Mouse (Mus musculus) small intestine, adult 10 weeks (tissue): ENCODE data around the gene Rtp3. TPM values are rescaled to one million over a fixed set of nuclear protein-coding genes. Genes with fewer than 3 reads are reported as not detected.

Source experiments
- polyA plus RNA-seq: library from polyadenylated mRNA; stranded (reverse); fragments of 350-450 nt; fragmentation: Illumina TruSeq; extraction: RNeasy Lipid Tissue Mini Kit (QIAGEN cat#74804); gene quantifications from one replicate; pipeline ENCODE4 v1.2.3, GENCODE M21; 2014; ENCODE audit warnings: low replicate concordance

Gene Rtp3
- 0.37 TPM for polyA plus RNA-seq

GRCm38 (mm10) chr9:110990204-110990603, at the start of gene Rtp3:
Gene Rtp3 (minus strand): TSS chr9:110990583.

GRCm38 (mm10) chr9:111019022-111019421, 28.6 kb upstream of the Rtp3 start, which contains the start of gene Ltf:
Gene Ltf (plus strand): TSS chr9:111019271.

GRCm38 (mm10) chr9:110951397-110951796, 39.0 kb downstream of the Rtp3 start, which contains the start of gene Lrrc2:
Gene Lrrc2 (plus strand): TSS chr9:110951545.

DNA sequence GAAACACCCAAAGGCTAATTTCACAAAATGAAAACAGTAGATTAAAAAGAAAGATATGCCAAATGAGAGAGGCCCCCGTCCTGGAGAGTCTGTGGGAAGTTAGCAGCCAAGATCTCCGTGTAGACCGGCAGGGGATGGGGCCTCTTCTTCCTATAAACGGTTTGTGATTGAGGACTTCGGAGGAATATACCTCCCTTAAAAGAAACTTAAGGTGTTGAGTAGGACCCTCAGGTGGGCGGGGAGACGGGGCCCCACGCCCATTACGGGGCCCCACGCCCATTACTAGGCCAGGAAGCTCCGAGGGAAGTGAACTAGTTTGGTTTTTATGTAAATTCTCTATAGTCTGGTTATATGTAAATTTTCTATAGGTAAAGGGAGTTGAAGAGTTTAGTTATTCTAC, 44.5 kb downstream of the Rtp3 start, which contains the start of gene Tdgf1:
Gene Tdgf1, minus strand, starts transcription at position 233 of the 400 bp plus-strand sequence.

Other genes with a start within 250 kb of the Rtp3 start
- not detected for gene Myl3, start 248.7 kb downstream of the Rtp3 start, polyA plus RNA-seq
- not detected for gene Pth1r, start 243.4 kb downstream of the Rtp3 start, polyA plus RNA-seq
- not detected for gene Prss42, start 192.4 kb downstream of the Rtp3 start, polyA plus RNA-seq
- not detected for gene Prss44, start 176.6 kb downstream of the Rtp3 start, polyA plus RNA-seq
- gene Prss43, start 163.9 kb downstream of the Rtp3 start, polyA plus RNA-seq, result not detected
- not detected for gene Prss45, start 156.0 kb downstream of the Rtp3 start, polyA plus RNA-seq
- not detected for gene Prss46, start 146.1 kb downstream of the Rtp3 start, polyA plus RNA-seq
- gene Prss50, start 132.6 kb downstream of the Rtp3 start, polyA plus RNA-seq, result not detected
- gene Als2cl, start 110.7 kb downstream of the Rtp3 start, polyA plus RNA-seq, result 3.1 TPM
- 0.74 TPM for gene Tmie, start 110.5 kb downstream of the Rtp3 start, polyA plus RNA-seq
- not detected for gene Fam240a, start 73.7 kb downstream of the Rtp3 start, polyA plus RNA-seq
- not detected for gene Tdgf1, start 44.4 kb downstream of the Rtp3 start, polyA plus RNA-seq
- 0.22 TPM for gene Lrrc2, start 39.0 kb downstream of the Rtp3 start, polyA plus RNA-seq
- gene Ltf, start 28.7 kb upstream of the Rtp3 start, polyA plus RNA-seq, result not detected
- 1.2 TPM for gene Ccrl2, start 66.9 kb upstream of the Rtp3 start, polyA plus RNA-seq
- gene Lrrfip2, start 127.0 kb upstream of the Rtp3 start, polyA plus RNA-seq, result 95.7 TPM